Mouse (Mus musculus) heart, embryonic 16.5 days (tissue): ENCODE measurements around the gene Susd1. TPM values are rescaled to one million over a fixed set of nuclear protein-coding genes. Genes with fewer than 3 reads are reported as not detected.

Experiments
- ATAC-seq: fragments of 200-750 bp; cut with Nextera tagmentation; replicated peaks from 2 replicates; pipeline ENCODE4 v1.8.0; 2017; ENCODE audit warnings: moderate number of reproducible peaks; ENCODE audit not compliant: insufficient read depth, low FRiP score; ENCODE audit errors: extremely low read depth
- H3K27ac ChIP-seq: fragments of 300-500 bp; sonication (generic); 2 replicates; pipeline ENCODE4 v1.5.1; 2014; ENCODE audit warnings: mild to moderate bottlenecking, low read length, control low read depth, moderate library complexity
- H3K27me3 ChIP-seq: fragments of 300-500 bp; sonication (generic); 2 replicates; pipeline ENCODE4 v1.6.1; 2014; ENCODE audit warnings: low read length, mixed read lengths; ENCODE audit not compliant: control insufficient read depth, insufficient read depth
- H3K36me3 ChIP-seq: fragments of 300-500 bp; sonication (generic); 2 replicates; pipeline ENCODE4 v1.6.1; 2014; ENCODE audit not compliant: control insufficient read depth, insufficient read depth
- H3K4me1 ChIP-seq: fragments of 300-500 bp; sonication (generic); 2 replicates; pipeline ENCODE4 v1.6.1; 2014; ENCODE audit warnings: low read length, mixed read lengths; ENCODE audit not compliant: control insufficient read depth, insufficient read depth
- H3K4me2 ChIP-seq: fragments of 300-500 bp; sonication (generic); 2 replicates; pipeline ENCODE4 v1.6.1; 2014; ENCODE audit warnings: low read depth, mild to moderate bottlenecking, control low read depth, low read length
- H3K4me3 ChIP-seq: fragments of 300-500 bp; sonication (generic); 2 replicates; pipeline ENCODE4 v1.5.1; 2014; ENCODE audit warnings: mild to moderate bottlenecking, control low read depth, low read length
- H3K9ac ChIP-seq: fragments of 300-500 bp; sonication (generic); 2 replicates; pipeline ENCODE4 v1.6.1; 2014; ENCODE audit warnings: low read length, control low read depth
- H3K9me3 ChIP-seq: fragments of 300-500 bp; sonication (generic); replicated peaks from 2 replicates; pipeline ENCODE4 v1.6.1; 2016; ENCODE audit warnings: low read length; ENCODE audit not compliant: control insufficient read depth
- WGBS: fragments of 180-500 bp; shearing (Covaris S2); extraction: QIAGEN DNeasy Blood & Tissue Kit; methylation state at CpG from one replicate; pipeline ENCODE4 v1.1.7; 2014; 5-methylcytosine and 5-hydroxymethylcytosine counted together
- polyA plus RNA-seq: library from polyadenylated mRNA; unstranded; fragments of >200 nt; fragmentation: Nextera tagmentation; extraction: Ambion mirVana; gene quantifications from 2 replicates; pipeline ENCODE4 v1.2.1, GENCODE M21; 2015

Gene Susd1
- polyA plus RNA-seq, 1 experiment from 2014 or later, result 7.5 TPM

DNA sequence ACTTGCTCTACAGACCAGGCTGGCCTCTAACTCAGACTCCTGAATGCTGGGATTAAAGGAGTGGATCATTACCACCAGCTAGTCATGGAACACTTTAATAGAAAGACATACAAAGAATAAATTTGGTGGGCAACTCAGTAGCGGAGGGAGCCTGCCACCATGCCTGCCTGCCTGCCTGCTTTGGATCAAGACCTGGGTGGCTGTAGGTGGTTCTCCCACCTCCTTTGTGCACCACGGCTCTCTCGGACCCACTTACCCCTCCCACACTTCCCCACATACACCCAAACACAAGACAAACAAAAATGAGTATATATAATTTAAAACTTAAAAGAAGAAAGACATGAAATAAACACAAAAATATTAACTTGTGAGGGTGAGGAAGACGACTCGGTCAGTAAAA lies 18.7 kb upstream of the Susd1 start:
- WGBS, result 92% methylated on average over 5 of the region's 5 CpGs

GRCm38 (mm10) chr4:59455465-59455864 lies 17.0 kb upstream of the Susd1 start:
- H3K36me3 ChIP-seq, result no peaks in the 10 kb centered on the region
- H3K4me1 ChIP-seq, result peaks cover 11% of the 10 kb centered on the region
- no peak for ATAC-seq
- H3K27ac ChIP-seq, result no peak overlapping the region
- no peak overlapping the region for H3K4me2 ChIP-seq
- H3K9me3 ChIP-seq, result no peaks in the 10 kb centered on the region
- no peaks in the 10 kb centered on the region for H3K27me3 ChIP-seq
- WGBS, result 65% methylated on average over 2 of the region's 2 CpGs
- H3K4me3 ChIP-seq, result no peak overlapping the region
- no peak overlapping the region for H3K9ac ChIP-seq

More for the DNA sequence above, 18.7 kb upstream of the Susd1 start:
- Histone ChIP-seq H3K4me1 (peaks cover 19% of the 10 kb centered on the region), H3K9ac (no peak overlapping the region), H3K9me3 (no peaks in the 10 kb centered on the region), H3K27ac (no peak overlapping the region), H3K4me3 (no peak overlapping the region), H3K36me3 (no peaks in the 10 kb centered on the region), H3K27me3 (no peaks in the 10 kb centered on the region), H3K4me2 (no peak overlapping the region)
- no peak for ATAC-seq

GRCm38 (mm10) chr4:59454046-59454445 lies 15.6 kb upstream of the Susd1 start:
- Histone ChIP-seq H3K4me3 (no peak overlapping the region), H3K4me2 (no peak overlapping the region), H3K27ac (no peak overlapping the region), H3K27me3 (no peaks in the 10 kb centered on the region), H3K9ac (no peak overlapping the region), H3K4me1 (no peaks in the 10 kb centered on the region), H3K36me3 (no peaks in the 10 kb centered on the region), H3K9me3 (no peaks in the 10 kb centered on the region)
- no peak for ATAC-seq
- 69% methylated on average over 3 of the region's 3 CpGs for WGBS

DNA sequence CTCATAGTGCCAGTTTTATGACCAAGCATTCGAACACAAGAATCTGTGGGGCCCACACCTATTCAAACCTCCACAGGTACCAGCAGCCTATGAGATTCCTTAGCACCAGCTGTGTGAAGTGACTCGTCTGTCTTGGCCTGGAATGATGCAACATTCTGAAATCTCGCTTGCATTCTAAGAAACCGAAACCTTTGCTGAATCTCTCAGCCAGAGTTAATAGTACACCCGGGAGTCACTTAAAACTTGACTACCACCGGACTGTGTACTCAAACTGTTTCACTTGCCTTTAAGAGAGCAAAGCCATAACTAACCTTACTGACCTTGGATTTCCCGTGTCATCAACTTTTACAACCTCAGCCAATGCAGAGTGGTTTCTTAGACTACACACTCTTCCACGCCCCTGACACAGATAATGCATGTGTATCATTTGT lies 14.1 kb upstream of the Susd1 start:
- H3K27me3 ChIP-seq, result no peaks in the 10 kb centered on the region
- no peaks in the 10 kb centered on the region for H3K9me3 ChIP-seq
- no peak overlapping the region for H3K9ac ChIP-seq
- WGBS, result 80% methylated on average over 8 of the region's 8 CpGs
- H3K27ac ChIP-seq, result no peak overlapping the region
- no peak for ATAC-seq
- H3K4me3 ChIP-seq, result no peak overlapping the region
- no peaks in the 10 kb centered on the region for H3K36me3 ChIP-seq
- no peak overlapping the region for H3K4me2 ChIP-seq
- no peaks in the 10 kb centered on the region for H3K4me1 ChIP-seq

- 80% methylated on average over 3 of the region's 3 CpGs for WGBS
- peaks cover 4% of the 10 kb centered on the region; the same call in 1 of the 2 replicates for H3K9me3 ChIP-seq
- no peak overlapping the region for H3K27ac ChIP-seq
- H3K4me1 ChIP-seq, result no peaks in the 10 kb centered on the region
- H3K4me3 ChIP-seq, result no peak overlapping the region
- ATAC-seq, result no peak
- no peaks in the 10 kb centered on the region for H3K27me3 ChIP-seq
- H3K4me2 ChIP-seq, result no peak overlapping the region
- H3K36me3 ChIP-seq, result no peaks in the 10 kb centered on the region
- no peak overlapping the region for H3K9ac ChIP-seq
These were observed 12.5 kb upstream of the Susd1 start for GRCm38 (mm10) chr4:59450906-59451305.

DNA sequence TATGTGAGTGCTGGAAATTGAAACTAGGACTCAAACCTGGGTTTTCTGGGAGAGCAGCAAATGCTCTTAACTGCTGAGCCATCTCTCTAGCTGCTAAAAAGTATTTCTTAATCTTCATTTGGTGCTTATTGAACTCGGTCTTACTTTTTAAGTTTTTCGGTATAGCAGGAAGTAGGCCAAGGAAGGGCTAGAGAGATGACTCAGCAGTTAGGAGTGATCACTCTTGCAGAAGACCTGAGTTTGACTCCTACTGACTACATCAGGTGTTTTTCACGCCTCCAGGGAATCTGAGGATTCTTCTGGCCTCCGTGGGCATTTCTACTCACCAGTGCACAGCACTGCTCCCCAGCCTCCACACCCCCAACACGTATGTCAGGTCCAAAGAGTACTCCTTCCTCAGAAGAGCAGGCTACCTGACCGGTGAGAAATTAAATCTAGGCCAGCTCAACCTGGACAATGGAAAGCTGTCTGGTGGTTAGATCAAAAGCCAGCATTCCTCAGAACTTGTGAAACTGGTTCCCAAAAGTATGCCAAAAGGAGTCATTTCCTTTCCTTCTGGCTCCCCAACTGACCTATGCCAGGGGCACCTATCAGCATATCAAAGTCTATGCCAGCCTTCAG lies 11.9 kb upstream of the Susd1 start:
- Histone ChIP-seq H3K27me3 (no peaks in the 10 kb centered on the region), H3K4me2 (no peak overlapping the region), H3K9ac (no peak overlapping the region), H3K9me3 (peaks cover 4% of the 10 kb centered on the region; the same call in 1 of the 2 replicates), H3K36me3 (no peaks in the 10 kb centered on the region), H3K4me1 (peaks cover 4% of the 10 kb centered on the region; the same call in 1 of the 2 replicates), H3K4me3 (no peak overlapping the region), H3K27ac (no peak overlapping the region)
- no peak for ATAC-seq
- 78% methylated on average over 6 of the region's 6 CpGs for WGBS

GRCm38 (mm10) chr4:59447296-59447695 lies 8.9 kb upstream of the Susd1 start:
- H3K4me1 ChIP-seq, result peaks cover 7% of the 10 kb centered on the region; the same call in 1 of the 2 replicates
- H3K9ac ChIP-seq, result no peak overlapping the region
- no peaks in the 10 kb centered on the region for H3K36me3 ChIP-seq
- H3K4me3 ChIP-seq, result no peak overlapping the region
- ATAC-seq, result no peak
- H3K27me3 ChIP-seq, result no peaks in the 10 kb centered on the region
- H3K4me2 ChIP-seq, result no peak overlapping the region
- H3K27ac ChIP-seq, result no peak overlapping the region
- 89% methylated on average over 1 of the region's 1 CpGs for WGBS
- peaks cover 4% of the 10 kb centered on the region; the same call in 1 of the 2 replicates for H3K9me3 ChIP-seq

DNA sequence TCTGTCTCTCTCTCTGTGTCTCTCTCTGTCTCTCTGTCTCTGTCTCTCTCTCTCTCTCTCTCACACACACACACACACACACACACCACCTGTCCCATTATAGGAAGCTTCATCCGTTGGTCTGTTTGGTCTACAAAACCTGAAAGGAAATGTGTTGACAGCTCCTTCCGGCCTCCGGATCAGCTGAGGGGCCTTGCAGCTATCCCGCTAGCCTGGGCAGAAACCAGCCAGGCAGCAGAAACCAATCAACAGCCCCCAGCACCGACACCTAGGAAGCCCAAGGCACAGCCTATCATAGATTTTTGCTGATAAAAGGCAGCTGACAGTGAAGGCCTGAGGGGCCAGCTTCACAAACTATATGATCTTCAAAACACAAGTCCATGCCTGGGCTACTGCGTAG lies 7.1 kb upstream of the Susd1 start:
- no peaks in the 10 kb centered on the region for H3K27me3 ChIP-seq
- H3K9me3 ChIP-seq, result peaks cover 4% of the 10 kb centered on the region; the same call in 1 of the 2 replicates
- 18% methylated on average over 6 of the region's 6 CpGs for WGBS
- H3K9ac ChIP-seq, result no peak overlapping the region
- H3K4me1 ChIP-seq, result peaks cover 7% of the 10 kb centered on the region; the same call in 1 of the 2 replicates
- no peaks in the 10 kb centered on the region for H3K36me3 ChIP-seq
- 0 out of 2 replicates have a peak, but pooled peaks have one; percentile 56 for ATAC-seq
- H3K4me3 ChIP-seq, result no peak overlapping the region
- no peak overlapping the region for H3K4me2 ChIP-seq
- H3K27ac ChIP-seq, result 0 out of 2 replicates have a peak overlapping the region, but pooled peaks have one; percentile 5

DNA sequence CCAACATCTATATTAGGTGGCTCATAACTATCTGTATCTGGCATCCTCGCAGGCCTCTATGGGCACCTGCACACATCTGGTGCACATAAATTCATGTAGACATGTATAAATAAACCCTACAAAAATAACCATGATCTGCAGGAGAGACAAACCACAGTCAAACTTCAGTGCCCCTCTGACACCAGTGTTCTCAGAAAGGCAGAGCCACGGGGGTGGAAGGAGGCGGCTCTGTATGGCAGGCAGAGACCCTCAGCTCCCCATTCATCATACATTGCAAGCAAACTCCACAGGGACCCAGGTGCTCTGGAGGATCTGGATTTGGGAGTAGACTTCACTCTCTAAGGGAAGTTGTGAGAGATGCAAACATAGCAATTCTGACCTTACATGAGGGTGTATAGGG lies 6.6 kb upstream of the Susd1 start:
- peaks cover 7% of the 10 kb centered on the region; the same call in 1 of the 2 replicates for H3K4me1 ChIP-seq
- no peak overlapping the region for H3K9ac ChIP-seq
- no peak overlapping the region for H3K4me2 ChIP-seq
- peak overlapping the region; percentile 43; the same call in 1 of the 2 replicates for H3K27ac ChIP-seq
- no peak overlapping the region for H3K4me3 ChIP-seq
- H3K27me3 ChIP-seq, result no peaks in the 10 kb centered on the region
- peaks cover 4% of the 10 kb centered on the region; the same call in 1 of the 2 replicates for H3K9me3 ChIP-seq
- WGBS, result 67% methylated on average over 3 of the region's 3 CpGs
- no peak for ATAC-seq
- H3K36me3 ChIP-seq, result no peaks in the 10 kb centered on the region
